9 mouse cellular contexts compared by ENCODE assay signal in genomic region chr5:35348794-35349193, GRCm38 (mm10). TPM values are rescaled to one million over a fixed set of nuclear protein-coding genes. Genes with fewer than 3 reads are reported as not detected.
DNase-seq lines count a peak whose midpoint lies in the region; ATAC-seq and TF ChIP-seq lines count a peak whose summit lies in the region.
"Had no signal": no experiment of that assay in that cellular context is flagged by ENCODE, and none has a peak within 500 bp of the region (broad histone marks: within the 10 kb centered on the region; RNA-seq: fewer than 3 reads in every experiment).

No protein-coding gene starts in this region.

- no peak for ATAC-seq in CD4-positive, CD25-positive, alpha-beta regulatory T cell, adult 4 months
- peak; percentile 54; the same call in 1 of the 2 replicates for ATAC-seq in cerebellum, adult (ENCODE audit: insufficient number of reproducible peaks, low FRiP score, low TSS enrichment)
- ATAC-seq in forebrain, embryonic 14.5 days = peak; percentile 44; the same call in 1 of the 2 replicates
- ATAC-seq in hindbrain, postnatal 0 days = peak; percentile 71
- ATAC-seq in midbrain, embryonic 11.5 days (ENCODE audit: low FRiP score) = no peak

- no peak overlapping the region for H3K4me2 ChIP-seq in forebrain, embryonic 14.5 days (ENCODE audit: low read length)
- H3K4me2 ChIP-seq in hindbrain, postnatal 0 days (ENCODE audit: low read depth, low read length) = no peak overlapping the region
- no peak overlapping the region for H3K4me2 ChIP-seq in midbrain, embryonic 11.5 days
- H3K4me2 ChIP-seq: liver, embryonic 13.5 days had no signal

- no peak overlapping the region for H3K27ac ChIP-seq in forebrain, embryonic 14.5 days (ENCODE audit: low read depth, low read length)
- no peak overlapping the region for H3K27ac ChIP-seq in hindbrain, postnatal 0 days
- H3K27ac ChIP-seq in left cerebral cortex, adult 2 months = no peak overlapping the region
- H3K27ac ChIP-seq in midbrain, embryonic 11.5 days (ENCODE audit: low read depth, low read length) = no peak overlapping the region
- H3K27ac ChIP-seq: liver, embryonic 13.5 days had no signal

- H3K9me3 ChIP-seq in forebrain, embryonic 14.5 days (replicated peaks; ENCODE audit: control insufficient read depth, low read length) = no peaks in the 10 kb centered on the region
- no peaks in the 10 kb centered on the region for H3K9me3 ChIP-seq in hindbrain, postnatal 0 days (ENCODE audit: low read length)
- H3K9me3 ChIP-seq in midbrain, embryonic 11.5 days (ENCODE audit: control insufficient read depth, low read length) = no peaks in the 10 kb centered on the region
- H3K9me3 ChIP-seq: liver, embryonic 13.5 days had no signal

- intact Hi-C loops in left cerebral cortex, adult 2 months (cut with DNase I) = loop anchor here (1.0 to 2.0 kb wide), 4 partner anchors 69 to 362 kb away; no protein-coding TSS in a partner anchor

- H3K4me1 ChIP-seq in forebrain, embryonic 14.5 days (ENCODE audit: control insufficient read depth, insufficient read depth, low read length) = no peaks in the 10 kb centered on the region
- H3K4me1 ChIP-seq in hindbrain, postnatal 0 days (ENCODE audit: insufficient read depth, low read length) = no peaks in the 10 kb centered on the region
- H3K4me1 ChIP-seq in midbrain, embryonic 11.5 days (ENCODE audit: control insufficient read depth, insufficient read depth, low read length) = no peaks in the 10 kb centered on the region
- H3K4me1 ChIP-seq: liver, embryonic 13.5 days had no signal

- peak; percentile 45 for DNase-seq in CD4-positive, CD25-positive, alpha-beta regulatory T cell, adult 2 months (ENCODE audit: low read depth, low spot score)
- DNase-seq in forebrain, embryonic 14.5 days (ENCODE audit: low spot score) = peak; percentile 86
- DNase-seq in hindbrain, postnatal 0 days (ENCODE audit: low spot score) = peak; percentile 90
- peak; percentile 76 to 84 for DNase-seq in left cerebral cortex, adult 2 months (ENCODE audit: extremely low spot score in 1 of 2, low spot score in 2 of 2)
- DNase-seq in midbrain, embryonic 11.5 days (ENCODE audit: low spot score, missing footprints) = peak; percentile 92
- peak; percentile 33 to 34 for DNase-seq in spleen, postnatal 36 days (ENCODE audit: low spot score in 2 of 2)
- DNase-seq: liver, embryonic 13.5 days had no signal

- no peaks in the 10 kb centered on the region for H3K36me3 ChIP-seq in forebrain, embryonic 14.5 days (ENCODE audit: control insufficient read depth, insufficient read depth, low read length)
- no peaks in the 10 kb centered on the region for H3K36me3 ChIP-seq in hindbrain, postnatal 0 days (ENCODE audit: insufficient read depth, low read length)
- no peaks in the 10 kb centered on the region for H3K36me3 ChIP-seq in midbrain, embryonic 11.5 days (ENCODE audit: control insufficient read depth, insufficient read depth, low read length)
- H3K36me3 ChIP-seq: liver, embryonic 13.5 days had no signal

- peak; percentile 91 for TF ChIP-seq CTCF in hindbrain, postnatal 0 days (IDR thresholded peaks at IDR 0.05; ENCODE audit: low read depth)
- peak; percentile 94 for TF ChIP-seq CTCF in left cerebral cortex, adult 2 months (IDR thresholded peaks at IDR 0.05)

- H3K27me3 ChIP-seq in forebrain, embryonic 14.5 days (replicated peaks; ENCODE audit: control insufficient read depth, insufficient read depth, low read length) = no peaks in the 10 kb centered on the region
- H3K27me3 ChIP-seq in hindbrain, postnatal 0 days (ENCODE audit: insufficient read depth, low read length) = no peaks in the 10 kb centered on the region
- H3K27me3 ChIP-seq in midbrain, embryonic 11.5 days (ENCODE audit: control insufficient read depth, insufficient read depth, low read length) = no peaks in the 10 kb centered on the region
- H3K27me3 ChIP-seq: liver, embryonic 13.5 days had no signal

- no peak overlapping the region for H3K4me3 ChIP-seq in forebrain, embryonic 14.5 days (ENCODE audit: low read depth, low read length)
- H3K4me3 ChIP-seq in hindbrain, postnatal 0 days (ENCODE audit: low read length) = no peak overlapping the region
- H3K4me3 ChIP-seq in left cerebral cortex, adult 2 months = no peak overlapping the region
- no peak overlapping the region for H3K4me3 ChIP-seq in midbrain, embryonic 11.5 days (ENCODE audit: low read depth, low read length)
- H3K4me3 ChIP-seq: liver, embryonic 13.5 days had no signal

- no peak overlapping the region for H3K9ac ChIP-seq in forebrain, embryonic 14.5 days (ENCODE audit: low read length)
- no peak overlapping the region for H3K9ac ChIP-seq in hindbrain, postnatal 0 days (replicated peaks; ENCODE audit: low read length)
- no peak overlapping the region for H3K9ac ChIP-seq in midbrain, embryonic 11.5 days (ENCODE audit: low read length)
- H3K9ac ChIP-seq: liver, embryonic 13.5 days had no signal

- WGBS in forebrain, embryonic 14.5 days = 20% methylated on average over 3 of the region's 3 CpGs
- 22% methylated on average over 3 of the region's 3 CpGs for WGBS in hindbrain, postnatal 0 days
- WGBS in midbrain, embryonic 11.5 days = 23% methylated on average over 3 of the region's 3 CpGs

RNA-seq across cellular contexts. Expression of gene Hmx1, which starts 40.1 kb away (rescaled TPM):
- not detected for polyA plus RNA-seq in CD4-positive, CD25-positive, alpha-beta regulatory T cell, adult 4 months (2017; shearing (Covaris generic))
- not detected in 2 replicates for polyA plus RNA-seq in forebrain, embryonic 14.5 days (2014; fragmentation: Nextera tagmentation; extraction: Ambion mirVana)
- total RNA-seq in hindbrain, postnatal 0 days (2014; rRNA removed) = not detected in 2 replicates
- not detected in 2 replicates for polyA plus RNA-seq in hindbrain, postnatal 0 days (2015; fragmentation: Nextera tagmentation; extraction: Ambion mirVana)
- total RNA-seq in left cerebral cortex, adult 2 months (2021) = not detected
- polyA plus RNA-seq in midbrain, embryonic 11.5 days (2014; fragmentation: Nextera tagmentation; extraction: Ambion mirVana) = 0.10 TPM in 1 of 2 replicates, not detected in the other
- polyA plus RNA-seq: liver, embryonic 13.5 days had no signal

Comparison
In these comparisons a context has a peak if more than half of its experiments do, and no peak if none do; other contexts are left out.
1. DNase-seq: peak in every context shown above with its lines; median percentile 92 in midbrain, embryonic 11.5 days; 90 in hindbrain, postnatal 0 days; 86 in forebrain, embryonic 14.5 days; 80 in left cerebral cortex, adult 2 months; 45 in CD4-positive, CD25-positive, alpha-beta regulatory T cell, adult 2 months; 34 in spleen, postnatal 36 days.
2. ATAC-seq: peak in cerebellum, adult (single experiment), forebrain, embryonic 14.5 days (single experiment) and hindbrain, postnatal 0 days (single experiment); none in CD4-positive, CD25-positive, alpha-beta regulatory T cell, adult 4 months (single experiment) and midbrain, embryonic 11.5 days (single experiment).